In genomic region chr3:52270511-52270910, GRCm38 (mm10) we compare ENCODE assay signal across 8 mouse cellular contexts. TPM values are rescaled to one million over a fixed set of nuclear protein-coding genes. Genes with fewer than 3 reads are reported as not detected.
DNase-seq lines count a peak whose midpoint lies in the region; ATAC-seq and TF ChIP-seq lines count a peak whose summit lies in the region.

No protein-coding gene starts in this region.

- peak overlapping the region; percentile 93 for H3K9ac ChIP-seq in heart, embryonic 12.5 days
- 0 out of 2 replicates have a peak overlapping the region, but pooled peaks have one; percentile 57 for H3K9ac ChIP-seq in forebrain, postnatal 0 days

- no peaks in the 10 kb centered on the region; the same call in 1 of the 2 replicates for H3K36me3 ChIP-seq in heart, embryonic 12.5 days
- H3K36me3 ChIP-seq in forebrain, postnatal 0 days (ENCODE audit: insufficient read depth): no peaks in the 10 kb centered on the region
- H3K36me3 ChIP-seq in macrophage (ENCODE audit: inconsistent target): no peaks in the 10 kb centered on the region

- intact Hi-C loops in heart, postnatal 14 days (cut with DNase I): loop anchor here (5.0 kb wide), 1 partner anchor 67 kb away; no protein-coding TSS in a partner anchor
- intact Hi-C loops in left cerebral cortex, postnatal 36 days (cut with DNase I): no loop called here

- no peak for DNase-seq in heart, postnatal 14 days
- DNase-seq in forebrain, postnatal 0 days: no peak
- DNase-seq in right cerebral cortex, adult 2 months (ENCODE audit: low spot score in 2 of 2): no peak
- no peak for DNase-seq in left cerebral cortex, adult 8-10 months (ENCODE audit: low spot score in 2 of 2)
- no peak for DNase-seq in left cerebral cortex, postnatal 36 days (ENCODE audit: low spot score in 2 of 2)

- H3K27me3 ChIP-seq in heart, embryonic 12.5 days (replicated peaks): no peaks in the 10 kb centered on the region
- H3K27me3 ChIP-seq in forebrain, postnatal 0 days (ENCODE audit: insufficient read depth, low read length): peaks cover 33% of the 10 kb centered on the region

- H3K9me3 ChIP-seq in heart, embryonic 12.5 days (replicated peaks): no peaks in the 10 kb centered on the region
- no peaks in the 10 kb centered on the region for H3K9me3 ChIP-seq in forebrain, postnatal 0 days (ENCODE audit: low read length)

- ATAC-seq in heart, embryonic 12.5 days (ENCODE audit: insufficient number of reproducible peaks, low FRiP score): no peak
- peak; percentile 33 for ATAC-seq in CD4-positive, CD25-positive, alpha-beta regulatory T cell, adult 4 months
- no peak for ATAC-seq in forebrain, postnatal 0 days

- no peak for TF ChIP-seq CTCF in forebrain, postnatal 0 days (IDR thresholded peaks at IDR 0.05; ENCODE audit: low read depth)

- peaks cover 34% of the 10 kb centered on the region; the same call in 1 of the 2 replicates for H3K79me2 ChIP-seq in macrophage (ENCODE audit: inconsistent target)

- peak overlapping the region; percentile 81 for H3K4me2 ChIP-seq in heart, embryonic 12.5 days
- H3K4me2 ChIP-seq in forebrain, postnatal 0 days (ENCODE audit: low read depth): peak overlapping the region; percentile 95

- peaks cover 24% of the 10 kb centered on the region for H3K4me1 ChIP-seq in heart, embryonic 12.5 days (replicated peaks)
- peaks cover 6% of the 10 kb centered on the region for H3K4me1 ChIP-seq in forebrain, postnatal 0 days (ENCODE audit: insufficient read depth)

- WGBS in heart, embryonic 12.5 days: 24% methylated on average over 3 of the region's 3 CpGs
- 33% methylated on average over 3 of the region's 3 CpGs for WGBS in forebrain, postnatal 0 days
- 53% methylated on average over 3 of the region's 3 CpGs for WGBS in macrophage (ENCODE audit: missing documents)

- no peak overlapping the region for H3K27ac ChIP-seq in heart, embryonic 12.5 days (ENCODE audit: poor library complexity, severe bottlenecking)
- H3K27ac ChIP-seq in forebrain, postnatal 0 days (ENCODE audit: low read depth, low read length): no peak overlapping the region
- H3K27ac ChIP-seq in macrophage: no peak overlapping the region

- H3K4me3 ChIP-seq in heart, embryonic 12.5 days: peak overlapping the region; percentile 97
- H3K4me3 ChIP-seq in forebrain, postnatal 0 days (ENCODE audit: low read depth, low read length): peak overlapping the region; percentile 77
- H3K4me3 ChIP-seq in macrophage (ENCODE audit: inconsistent target): peak overlapping the region; percentile 45

RNA-seq across cellular contexts. Expression of gene Foxo1, which starts 2.4 kb away (rescaled TPM):
- polyA plus RNA-seq in heart, embryonic 12.5 days (2016; fragmentation: Nextera tagmentation; extraction: Ambion mirVana): 8.8 and 9.6 TPM in 2 replicates
- total RNA-seq in heart, postnatal 14 days (2021): 10 to 100 TPM; 13.6 to 15.7 TPM
- polyA plus RNA-seq in CD4-positive, CD25-positive, alpha-beta regulatory T cell, adult 4 months (2017; shearing (Covaris generic)): 10 to 100 TPM; 37.1 to 38.9 TPM
- 6.3 and 8.1 TPM in 2 replicates for total RNA-seq in forebrain, postnatal 0 days (2014; rRNA removed)
- polyA plus RNA-seq in forebrain, postnatal 0 days (2015; fragmentation: Nextera tagmentation; extraction: Ambion mirVana): 5.0 and 6.3 TPM in 2 replicates
- total RNA-seq in macrophage (2018; cell fraction: chromatin; rRNA removed): 1 to 10 TPM; 1.4 to 7.5 (median 4.2) TPM
- 1 to 10 TPM; 2.6 to 6.7 (median 4.1) TPM for total RNA-seq in macrophage (2018; cell fraction: cytosol; rRNA removed)
- 1 to 10 TPM; 1.7 to 9.2 (median 4.7) TPM for total RNA-seq in macrophage (2018; cell fraction: nucleus; rRNA removed)
- polyA plus RNA-seq in macrophage (2018): 3.0 to 4.8 TPM (median 3.3 TPM) in 3 replicates
- total RNA-seq in left cerebral cortex, adult 8-10 months (2022): 10 to 100 TPM; 17.5 to 20.3 (median 19.0) TPM
- total RNA-seq in left cerebral cortex, postnatal 36 days (2021): 10 to 100 TPM; 10.7 to 13.0 TPM

Comparison
In these comparisons a context has a peak if more than half of its experiments do, and no peak if none do; other contexts are left out.
1. H3K4me3 ChIP-seq: peak in every context shown above with its lines; median percentile 97 in heart, embryonic 12.5 days; 77 in forebrain, postnatal 0 days; 45 in macrophage.